Mouse (Mus musculus) left cerebral cortex, adult 11 months (tissue): ENCODE measurements around the gene Sh3rf3.

Experiments used
- DNase-seq: peaks from one replicate; pipeline ENCODE4 v3.0.0; 2022; ENCODE audit warnings: low spot score

The Sh3rf3 gene

DNA sequence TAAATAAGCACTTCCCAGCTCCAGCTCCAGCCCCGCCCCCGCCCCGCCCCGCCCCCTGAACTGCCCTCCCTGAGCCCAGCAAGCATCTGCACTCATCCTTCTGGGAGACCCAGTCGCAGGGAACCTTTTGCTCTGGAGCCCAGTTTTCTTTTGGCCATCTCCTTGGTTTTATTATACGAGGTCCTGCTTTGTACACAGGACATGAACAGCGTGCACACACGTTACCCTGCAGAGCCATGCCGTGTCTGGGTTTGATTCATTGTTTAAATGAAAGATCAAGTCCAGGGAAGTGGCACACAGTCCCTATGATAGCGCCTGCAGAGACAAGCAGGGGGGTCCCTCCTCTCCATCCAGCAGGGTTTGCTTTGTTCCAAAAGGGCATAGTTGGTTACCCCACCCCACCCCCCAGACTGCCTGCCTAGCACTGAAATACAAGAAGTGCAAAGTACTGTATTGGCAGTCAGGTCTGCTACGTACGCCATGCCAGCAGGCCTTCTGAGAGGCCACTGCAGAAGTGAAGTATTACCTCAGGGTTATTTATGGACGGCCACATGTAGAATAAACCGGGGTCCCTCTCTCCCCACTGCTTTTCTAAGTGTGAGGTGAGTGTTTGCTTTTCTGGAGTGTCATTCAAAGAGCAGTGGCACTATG, 41.5 kb downstream of the Sh3rf3 start:
- DNase-seq, result no peak

DNA sequence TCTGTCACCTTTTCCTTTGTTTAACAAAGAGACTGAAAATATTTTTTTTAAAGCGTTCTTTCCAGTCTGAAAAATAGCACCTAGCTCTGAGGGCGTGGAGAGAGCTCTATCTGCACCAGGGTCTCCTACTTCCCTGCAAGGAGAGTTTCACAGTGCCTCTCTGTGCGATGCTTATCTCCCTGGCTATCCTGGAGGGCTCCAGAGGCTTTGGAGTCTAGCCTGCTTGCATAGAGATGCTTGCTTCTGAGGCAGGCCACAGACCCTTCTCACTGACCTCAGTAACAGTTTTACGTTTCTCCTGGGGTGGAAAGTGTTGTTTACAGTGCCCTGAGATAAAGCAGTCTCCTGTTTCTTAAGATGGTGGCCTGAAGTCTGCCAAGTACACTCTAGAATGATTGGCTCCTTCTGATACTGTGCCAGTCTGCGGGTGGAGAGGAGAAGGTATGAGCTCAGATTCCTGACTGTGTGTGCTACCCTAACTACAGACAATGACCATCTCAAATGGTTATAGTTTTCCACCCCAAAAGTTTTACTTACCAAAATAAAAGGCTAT, 42.1 kb downstream of the Sh3rf3 start:
- DNase-seq, result no peak

DNA sequence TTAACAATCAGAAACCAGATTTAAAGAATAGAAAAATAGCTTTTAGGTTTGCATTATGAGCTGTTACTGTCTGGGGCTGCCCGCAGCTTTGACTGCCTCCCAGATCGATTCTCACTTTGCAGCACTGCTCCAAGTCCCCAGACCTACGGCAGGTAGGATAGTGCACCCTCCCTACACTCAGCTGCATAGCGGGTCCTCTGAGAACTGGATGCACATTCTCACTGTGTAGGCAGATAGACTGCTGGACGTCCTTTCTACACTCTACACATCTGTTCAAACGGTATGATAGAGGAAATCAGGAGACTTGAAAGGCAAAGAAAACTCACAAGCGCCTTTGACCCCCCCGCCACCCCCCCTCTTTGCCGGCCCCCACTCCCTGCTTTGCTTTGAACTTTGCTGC, 42.7 kb downstream of the Sh3rf3 start:
- DNase-seq, result no peak

DNA sequence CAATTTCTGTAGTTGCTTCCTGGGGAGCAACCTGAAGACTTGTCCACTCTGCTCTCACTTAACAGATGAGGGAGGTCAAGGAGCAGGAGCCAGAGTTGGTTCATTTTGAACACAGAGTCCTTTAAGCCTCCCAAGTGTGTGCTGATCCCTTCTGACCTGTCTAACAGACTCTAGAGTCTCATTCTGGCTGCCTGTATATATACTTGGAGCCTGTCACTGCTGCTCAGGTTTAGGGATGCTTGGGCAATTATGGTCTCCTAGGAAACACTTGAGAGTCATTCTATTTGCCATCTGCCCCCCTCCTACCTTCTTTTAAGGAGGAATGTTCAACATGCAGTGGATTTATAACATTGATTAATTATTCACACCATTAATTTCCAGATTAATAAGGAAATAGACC, 43.6 kb downstream of the Sh3rf3 start:
- no peak for DNase-seq

DNA sequence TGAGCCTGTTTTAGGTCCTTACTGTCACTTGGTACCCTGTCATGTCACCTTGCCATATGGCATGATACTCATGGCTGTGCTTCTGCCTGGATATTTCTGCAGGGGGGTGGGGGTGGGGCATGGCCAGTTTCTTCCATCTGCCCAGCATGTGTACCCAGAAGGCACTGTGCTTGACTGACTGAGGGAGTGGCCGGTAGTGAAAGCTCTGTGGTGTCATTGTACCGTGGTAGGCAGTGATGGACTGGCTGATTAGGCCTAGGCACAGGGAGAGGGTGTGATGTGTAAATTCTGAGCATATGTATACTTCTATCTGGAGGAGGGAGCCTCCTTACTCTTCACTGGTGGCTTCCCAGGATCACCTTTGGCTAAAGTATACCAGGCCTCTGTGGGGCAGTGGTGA, 51.6 kb downstream of the Sh3rf3 start:
- DNase-seq, result no peak

DNA sequence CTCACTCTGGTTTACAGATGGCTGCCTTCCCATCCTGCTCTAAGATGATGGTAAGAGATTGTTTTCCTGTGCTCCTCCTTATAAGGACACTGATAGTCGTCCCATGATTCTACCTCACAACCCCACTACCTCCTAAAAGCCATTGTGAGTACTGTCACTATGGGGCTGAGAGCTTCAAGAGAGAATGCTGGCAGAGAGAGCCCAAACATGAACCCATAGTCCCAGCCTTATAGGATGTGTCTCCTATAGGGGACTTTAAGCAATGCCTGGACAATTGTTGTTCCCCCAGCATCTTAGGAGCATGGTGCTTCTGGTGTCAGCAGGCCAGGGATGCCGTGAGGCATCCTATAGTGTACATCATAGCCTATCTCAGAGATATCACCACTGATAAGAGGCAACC, 54.4 kb downstream of the Sh3rf3 start:
- DNase-seq, result no peak

DNA sequence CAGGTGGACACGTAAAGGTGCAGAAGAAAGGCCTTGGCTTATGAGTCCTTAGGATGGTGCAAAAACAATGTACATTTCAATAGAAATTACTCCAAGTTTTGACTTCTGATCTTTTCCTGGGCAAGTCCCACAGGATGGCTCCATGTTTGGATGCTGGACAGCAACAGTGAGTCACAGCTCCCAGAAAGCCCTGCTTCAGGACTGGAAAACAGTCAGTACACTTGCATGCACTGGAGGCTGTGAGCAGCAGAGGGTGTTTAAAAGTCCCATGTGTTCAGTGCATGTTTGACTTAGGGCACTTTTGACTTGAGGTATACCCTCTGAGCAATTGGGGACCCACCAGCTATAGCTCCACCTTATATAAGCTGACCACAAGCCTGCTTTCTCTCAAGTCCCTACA, 56.7 kb downstream of the Sh3rf3 start:
- no peak for DNase-seq

DNA sequence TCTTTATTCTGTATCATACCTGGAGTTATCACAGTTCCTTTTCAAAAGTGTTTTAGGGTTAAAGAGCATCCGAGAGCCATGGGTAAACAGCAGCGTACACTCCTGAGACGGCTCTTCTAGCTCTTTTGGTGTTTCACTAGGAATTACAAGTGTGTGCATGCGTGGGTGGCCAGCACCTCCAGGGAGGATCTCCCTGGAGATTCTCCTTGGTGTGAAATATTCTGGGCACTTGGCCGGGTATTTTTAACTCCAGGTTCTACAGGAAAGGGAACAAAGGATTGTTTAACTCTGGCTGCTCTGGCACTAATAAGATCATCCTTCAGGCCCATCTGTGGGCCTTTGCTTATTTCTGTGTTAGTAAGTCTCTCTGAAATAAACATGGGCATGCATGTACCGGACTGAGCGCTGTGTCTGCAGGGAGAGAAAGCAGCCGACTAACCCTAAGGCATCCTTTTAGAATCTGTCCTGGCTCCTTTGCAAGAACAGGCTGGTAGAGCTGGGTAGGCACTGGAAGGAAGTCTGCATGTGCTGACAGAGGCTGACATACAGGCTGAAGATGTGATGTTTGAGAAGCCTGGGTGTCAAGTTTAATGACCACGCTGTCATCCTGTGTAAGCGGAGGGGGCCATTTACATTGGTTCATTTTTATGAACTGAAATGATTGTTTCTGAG, 58.1 kb downstream of the Sh3rf3 start:
- DNase-seq, result peak; percentile 52

DNA sequence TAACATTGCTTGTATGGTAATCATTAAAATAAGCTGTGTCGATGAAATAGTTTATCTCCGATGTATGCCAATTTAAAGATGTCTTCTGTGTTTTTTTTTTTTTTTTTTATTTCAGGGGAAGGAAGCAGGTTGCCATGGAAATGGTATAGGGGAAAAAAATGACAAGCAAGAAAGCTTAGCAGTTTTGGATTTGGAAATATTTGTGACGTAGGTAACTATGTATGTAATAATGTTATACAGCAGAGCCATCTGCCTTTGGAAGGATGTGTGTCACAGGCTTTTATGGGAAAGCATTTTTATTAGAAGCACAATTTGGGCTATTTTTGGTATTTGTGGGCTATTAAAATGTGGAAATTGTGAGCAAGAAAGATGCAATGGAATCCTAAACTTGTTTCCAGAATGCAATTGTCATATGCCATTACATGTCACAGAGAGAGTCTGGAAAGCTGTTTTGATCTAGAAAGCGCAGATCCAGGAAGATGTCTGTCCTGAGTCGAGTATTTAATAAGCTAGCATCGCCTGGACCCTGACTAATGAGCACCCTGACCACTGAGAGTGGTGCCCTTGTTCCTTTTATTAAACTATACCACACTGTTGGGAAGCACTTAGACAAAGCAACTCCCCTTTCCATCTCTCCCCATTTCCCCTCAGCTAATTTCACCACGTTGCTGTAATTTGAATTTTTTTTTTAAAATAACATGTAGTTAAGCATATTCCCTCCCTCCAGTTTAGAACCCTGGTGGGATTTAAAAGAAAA, 58.8 kb downstream of the Sh3rf3 start:
- DNase-seq, result no peak

DNA sequence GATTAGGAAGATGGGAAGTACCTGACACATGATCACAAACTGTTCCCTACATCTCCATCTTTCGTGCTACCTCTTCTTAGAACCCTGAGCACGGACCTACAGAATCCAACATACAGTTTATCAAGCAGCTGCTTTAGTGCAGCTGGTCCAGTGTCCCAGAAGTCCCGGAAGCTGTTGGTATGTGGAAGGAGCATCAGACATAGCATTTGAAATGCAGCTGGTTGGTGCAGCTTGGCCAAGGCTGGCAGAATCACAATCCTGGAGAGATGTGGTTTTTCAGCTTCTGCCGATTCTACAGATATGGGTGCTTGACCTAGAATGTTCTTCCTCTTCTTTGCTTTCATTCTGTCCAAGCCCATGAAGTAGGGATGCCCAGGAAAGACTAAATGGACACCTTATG, 64.7 kb downstream of the Sh3rf3 start:
- DNase-seq, result no peak

DNA sequence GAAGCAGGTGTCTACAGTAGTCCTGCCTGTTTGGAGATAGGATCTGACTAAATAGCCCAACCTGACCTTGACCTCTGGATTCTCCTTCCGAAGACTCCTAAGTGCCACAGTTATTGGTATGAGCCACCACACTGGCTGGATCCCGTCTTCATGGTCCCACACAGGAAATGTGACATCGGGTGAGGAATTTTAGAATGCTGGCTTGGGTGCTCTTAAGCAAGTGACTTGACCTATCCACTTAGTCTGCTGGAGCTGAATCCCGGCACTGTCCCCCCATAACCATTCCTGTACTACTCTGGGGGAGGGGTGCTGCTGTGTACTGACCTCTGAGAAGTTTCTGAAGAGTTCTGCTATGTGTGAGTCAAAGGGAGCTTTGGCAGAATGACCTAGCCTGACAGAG, 65.5 kb downstream of the Sh3rf3 start:
- DNase-seq, result no peak

DNA sequence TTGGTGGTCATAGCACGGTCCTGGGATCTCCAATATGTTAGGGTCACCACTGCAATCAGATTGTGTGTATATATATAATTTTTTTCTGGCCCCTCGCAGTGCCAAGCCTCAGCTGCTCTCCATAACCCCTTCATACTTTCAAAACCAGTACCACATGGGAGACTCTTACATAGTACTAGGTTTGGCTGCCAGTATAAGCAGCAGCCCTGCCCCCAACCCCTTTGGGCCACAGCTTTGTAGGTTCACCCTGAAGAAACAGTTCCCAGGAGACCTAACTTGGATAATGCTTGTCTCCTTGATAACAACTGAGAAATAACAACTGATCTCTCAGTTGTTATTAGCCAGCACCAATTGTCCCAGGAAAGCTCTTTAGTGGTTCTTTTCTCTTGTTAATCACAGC, 69.6 kb downstream of the Sh3rf3 start:
- DNase-seq, result no peak

DNA sequence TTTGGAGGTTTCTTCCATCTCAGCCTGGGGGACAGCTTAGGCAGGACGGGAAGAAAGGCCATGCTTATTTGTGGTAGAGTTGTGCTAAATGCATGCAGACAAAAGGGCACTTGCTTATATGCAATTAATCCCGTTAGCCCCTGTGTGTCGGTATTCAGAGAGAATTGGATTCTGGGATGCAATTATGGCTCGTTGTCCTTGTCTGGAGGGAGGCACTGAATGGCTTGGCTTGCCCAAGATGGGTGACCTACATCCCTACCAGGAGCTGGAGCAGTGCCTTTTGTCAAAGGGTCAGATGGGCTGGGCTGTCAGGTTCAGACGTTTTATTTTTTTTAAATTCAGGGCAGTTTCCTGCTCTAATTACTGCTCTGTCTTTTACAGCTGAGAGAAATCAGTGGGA, 72.2 kb downstream of the Sh3rf3 start:
- no peak for DNase-seq

DNA sequence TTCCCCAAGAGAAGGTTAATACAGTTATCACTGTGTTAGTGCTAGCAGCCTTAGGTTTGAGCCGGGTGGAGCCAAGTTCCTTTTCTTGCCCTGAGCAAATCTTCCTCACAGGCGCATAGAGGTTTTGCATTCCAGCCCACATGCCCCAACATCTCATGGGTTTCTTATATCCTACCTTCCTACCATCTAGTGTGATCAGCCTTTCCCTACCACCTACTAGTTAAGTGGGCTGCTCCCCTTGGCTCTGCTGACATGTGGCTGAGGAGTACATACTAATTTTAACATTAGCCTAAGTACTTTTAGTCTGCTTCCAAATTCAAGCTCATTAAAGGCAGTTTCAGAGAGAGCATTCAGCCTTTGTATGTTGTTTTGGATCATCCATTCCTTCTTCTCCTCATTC, 72.7 kb downstream of the Sh3rf3 start:
- peak; percentile 27 for DNase-seq

DNA sequence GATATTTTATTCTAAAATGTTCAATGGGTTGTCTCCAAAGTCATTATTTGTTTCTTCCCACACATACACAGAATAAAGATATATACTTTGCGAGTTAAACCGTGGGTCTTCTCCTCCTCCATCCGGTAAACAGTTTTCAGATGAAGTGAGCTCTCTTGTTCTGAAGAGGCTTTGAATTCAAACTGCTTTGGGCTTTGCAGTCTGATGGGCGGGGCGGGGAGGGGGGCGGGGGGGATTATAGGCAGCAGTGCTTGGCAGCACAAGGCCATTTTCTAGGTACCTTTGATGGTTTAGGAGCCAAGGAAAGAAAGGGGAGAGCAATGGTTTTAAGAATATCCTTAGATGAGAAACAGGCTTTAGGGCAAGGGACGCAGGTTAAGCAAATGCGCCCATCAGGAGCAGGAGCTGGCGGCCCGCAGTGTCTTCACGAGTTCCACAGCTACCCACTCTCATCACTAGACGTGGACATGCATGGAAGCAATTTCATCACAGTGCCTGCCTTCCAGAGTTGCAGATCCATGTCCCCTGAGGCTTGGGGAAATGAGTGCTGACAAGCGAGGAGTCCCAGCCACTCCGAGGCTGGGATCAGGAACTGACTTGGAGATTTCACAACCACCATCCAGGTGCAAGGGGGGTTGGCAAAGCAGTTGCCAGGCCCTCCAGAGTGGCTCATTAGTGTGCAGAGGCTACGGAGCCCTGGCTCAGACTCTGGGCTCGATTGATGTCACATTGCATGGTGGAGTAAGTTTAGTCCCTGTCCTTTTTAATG, 77.7 kb downstream of the Sh3rf3 start:
- DNase-seq, result no peak

DNA sequence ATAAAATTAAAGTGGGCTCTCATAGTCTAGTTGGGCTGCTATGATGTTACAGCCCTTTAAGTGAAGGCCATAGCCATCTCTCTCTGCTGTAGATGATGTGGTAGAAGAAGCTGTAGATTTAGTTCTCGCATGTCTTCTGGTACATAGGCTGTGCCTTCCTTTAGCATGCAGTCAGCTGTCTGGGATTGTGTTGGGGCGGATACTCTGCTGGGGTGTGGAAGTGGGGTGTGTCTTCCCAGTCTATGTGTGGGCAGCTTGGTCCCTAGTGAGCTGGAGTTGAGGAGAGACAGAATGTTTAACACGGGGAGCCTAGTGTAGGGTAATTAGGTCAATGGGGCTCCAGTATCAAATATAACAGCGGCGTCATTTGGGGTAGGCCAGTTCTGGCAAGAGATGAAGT, 82.3 kb downstream of the Sh3rf3 start:
- DNase-seq, result no peak

DNA sequence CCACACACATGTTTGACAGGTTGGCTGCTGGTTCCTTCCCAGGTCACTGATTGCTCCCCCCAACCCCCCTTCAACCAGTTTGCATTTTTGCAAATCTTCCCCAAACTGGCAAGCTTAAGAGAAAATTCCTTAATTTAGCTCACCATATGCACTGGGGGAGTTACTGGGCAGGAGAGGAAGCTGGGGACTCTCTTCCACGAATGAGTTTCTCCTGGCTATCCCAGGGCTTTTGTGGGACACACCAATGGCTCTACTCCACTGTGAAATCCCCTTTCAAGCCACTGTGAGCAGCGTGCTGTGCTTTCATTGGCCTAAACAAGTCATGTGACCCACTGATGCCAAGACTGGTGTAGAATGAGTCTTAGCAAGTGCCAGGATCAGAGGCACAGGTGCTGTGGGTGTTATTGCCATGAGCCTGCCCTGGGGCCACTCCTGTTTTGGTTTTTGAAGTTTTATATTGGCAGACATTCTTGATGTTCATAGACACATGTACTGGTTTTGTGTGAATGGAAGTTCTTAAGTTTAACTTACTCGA, 83.9 kb downstream of the Sh3rf3 start:
- DNase-seq, result no peak

DNA sequence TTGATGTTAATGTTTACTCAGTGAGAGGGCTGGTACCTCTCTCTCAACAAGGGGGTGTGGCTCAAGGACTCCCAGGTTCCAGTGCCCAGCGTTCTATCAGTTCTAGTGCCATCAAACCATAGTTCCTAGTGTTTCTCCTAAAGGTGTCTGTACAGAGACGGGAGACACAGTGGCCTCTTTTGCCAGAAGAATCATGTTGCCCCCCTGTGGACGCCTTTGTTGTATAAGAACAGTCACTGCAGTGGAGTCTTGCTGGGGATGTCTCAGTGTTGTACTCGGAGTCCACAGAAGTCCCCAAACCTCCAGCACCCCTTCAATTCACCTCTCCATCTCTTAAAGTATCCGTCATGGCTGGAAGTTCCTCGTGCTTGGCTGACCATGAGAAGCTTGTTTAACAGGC, 92.1 kb downstream of the Sh3rf3 start:
- DNase-seq, result no peak

DNA sequence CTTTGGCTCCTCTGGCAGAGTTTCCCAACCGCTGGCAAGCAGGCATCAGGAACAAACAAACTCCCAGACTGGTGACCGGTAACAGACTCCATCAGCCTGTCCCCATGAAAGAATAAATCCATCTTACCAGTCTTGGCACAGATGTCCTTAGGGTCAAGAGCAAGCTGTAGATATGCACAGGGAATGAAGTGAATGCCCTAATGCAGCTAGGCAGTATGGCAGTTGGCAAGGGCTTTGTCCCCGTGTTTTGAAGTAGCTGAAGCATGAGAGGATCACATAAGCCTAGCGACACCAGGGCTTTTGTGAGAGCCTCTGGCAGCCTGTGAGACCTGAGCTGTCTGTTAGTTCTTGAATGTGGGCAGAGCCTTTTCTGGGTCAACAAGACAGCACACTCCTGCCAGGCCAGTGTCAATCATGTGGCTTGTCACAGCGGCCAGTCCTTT, 93.9 kb downstream of the Sh3rf3 start:
- DNase-seq, result no peak

DNA sequence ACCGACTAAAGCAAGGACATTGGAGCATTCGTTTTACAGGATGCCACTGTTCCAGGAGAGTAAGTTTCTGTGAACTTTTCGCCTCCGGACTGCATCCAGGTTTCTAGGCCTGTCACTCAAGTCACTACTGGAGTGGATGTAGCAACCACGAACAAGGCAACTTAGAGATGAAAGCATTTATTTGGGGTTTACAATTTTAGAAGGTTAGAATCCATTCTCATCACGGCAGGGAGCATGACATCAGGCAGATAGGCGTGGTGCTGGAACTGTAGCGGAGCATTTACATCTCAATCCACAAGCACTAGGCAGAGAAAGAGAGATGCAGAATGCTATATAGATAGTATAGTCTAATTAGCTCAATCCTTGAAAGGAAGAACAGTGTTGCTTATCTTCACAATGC, 95.3 kb downstream of the Sh3rf3 start:
- no peak for DNase-seq

DNA sequence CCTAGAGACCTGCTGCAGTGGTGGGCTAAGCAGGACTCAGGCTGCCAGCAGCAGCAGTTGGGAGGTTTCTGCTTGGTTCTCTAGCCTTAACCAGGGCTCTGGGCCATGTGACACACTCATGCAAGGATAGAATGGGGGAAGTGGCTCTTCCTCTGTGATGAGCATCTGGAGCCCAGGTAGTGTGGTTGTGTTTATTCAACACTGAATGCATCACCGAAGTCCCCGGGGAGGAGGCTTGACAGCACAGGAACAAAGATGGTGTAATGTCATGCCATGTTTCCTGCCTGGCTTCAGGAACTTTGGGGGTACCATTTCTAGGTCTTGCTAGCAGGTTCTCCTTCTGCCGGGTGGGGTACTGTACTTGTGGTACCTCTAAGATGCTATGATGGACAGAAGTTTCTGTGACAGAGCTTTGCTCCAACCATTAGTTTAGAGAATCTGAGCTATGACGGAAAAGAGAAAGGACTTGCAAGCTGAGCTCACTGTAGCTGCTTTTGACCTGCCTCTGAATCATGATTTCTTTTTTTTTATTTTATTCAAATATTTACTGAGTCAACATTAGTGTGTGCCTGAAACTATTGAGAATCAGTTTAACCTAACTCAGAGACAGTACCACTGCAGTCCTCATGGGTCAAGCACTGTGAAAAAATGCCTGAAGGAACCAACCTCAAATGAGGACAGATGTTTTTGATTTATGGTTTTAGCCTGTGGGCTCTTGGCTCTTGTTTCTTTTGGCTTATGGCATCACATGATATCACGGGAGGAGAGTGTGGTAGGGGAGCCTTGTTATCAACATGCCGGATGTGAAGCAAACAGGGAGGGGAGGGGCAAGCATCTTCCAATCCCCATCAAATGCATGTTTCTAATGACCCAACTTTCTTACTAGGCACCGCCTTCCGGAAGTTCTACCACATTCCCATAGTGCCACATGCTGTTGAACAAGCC, 102.4 kb downstream of the Sh3rf3 start:
- no peak for DNase-seq
